Mouse (Mus musculus): ENCODE data around the gene Cog4. TPM values are rescaled to one million over a fixed set of nuclear protein-coding genes. Genes with fewer than 3 reads are reported as not detected.
"Not testable (repeated sequence)": the region's sequence is repeated elsewhere in the genome, so short reads cannot be mapped to it uniquely, and the experiment has no call there.

Gene Cog4
- polyA plus RNA-seq, 1 experiment: 44.9 TPM

GRCm38 (mm10) chr8:110895254-110895653 is 48.9 kb downstream of the Cog4 start:
- TF ChIP-seq POLR2A (IDR thresholded peaks at IDR 0.05; ENCODE audit: borderline replicate concordance, extremely low read depth, insufficient read depth, insufficient read length, poor library complexity, severe bottlenecking): no peak
- no peak for TF ChIP-seq CTCF (IDR thresholded peaks at IDR 0.05; ENCODE audit: borderline replicate concordance, extremely low read depth, insufficient read depth, insufficient read length)
- no peak for DNase-seq (ENCODE audit: low read depth)

- TF ChIP-seq POLR2A (IDR thresholded peaks at IDR 0.05; ENCODE audit: borderline replicate concordance, extremely low read depth, insufficient read depth, insufficient read length, poor library complexity, severe bottlenecking) (no peak), CTCF (IDR thresholded peaks at IDR 0.05; ENCODE audit: borderline replicate concordance, extremely low read depth, insufficient read depth, insufficient read length) (no peak)
- no peak for DNase-seq (ENCODE audit: low read depth)
Observed at GRCm38 (mm10) chr8:110895812-110896211, 49.4 kb downstream of the Cog4 start.

- DNase-seq (ENCODE audit: low read depth): no peak
- no peak for TF ChIP-seq POLR2A (IDR thresholded peaks at IDR 0.05; ENCODE audit: borderline replicate concordance, extremely low read depth, insufficient read depth, insufficient read length, poor library complexity, severe bottlenecking)
- no peak for TF ChIP-seq CTCF (IDR thresholded peaks at IDR 0.05; ENCODE audit: borderline replicate concordance, extremely low read depth, insufficient read depth, insufficient read length)
Observed at GRCm38 (mm10) chr8:110897495-110897894, 51.1 kb downstream of the Cog4 start.

GRCm38 (mm10) chr8:110901056-110901455 is 54.7 kb downstream of the Cog4 start:
- no peak for DNase-seq (ENCODE audit: low read depth)
- TF ChIP-seq POLR2A (IDR thresholded peaks at IDR 0.05; ENCODE audit: borderline replicate concordance, extremely low read depth, insufficient read depth, insufficient read length, poor library complexity, severe bottlenecking) (no peak), CTCF (IDR thresholded peaks at IDR 0.05; ENCODE audit: borderline replicate concordance, extremely low read depth, insufficient read depth, insufficient read length) (no peak)

GRCm38 (mm10) chr8:110901839-110902578 is 55.6 kb downstream of the Cog4 start, which contains the start of gene Fuk:
Fuk (minus strand) TSS chr8:110902488.
- DNase-seq (ENCODE audit: low read depth): peak; percentile 88
- TF ChIP-seq POLR2A (IDR thresholded peaks at IDR 0.05; ENCODE audit: borderline replicate concordance, extremely low read depth, insufficient read depth, insufficient read length, poor library complexity, severe bottlenecking) (peak; percentile 47; the same call in 1 of the 2 replicates), CTCF (IDR thresholded peaks at IDR 0.05; ENCODE audit: borderline replicate concordance, extremely low read depth, insufficient read depth, insufficient read length) (no peak)

- TF ChIP-seq POLR2A (IDR thresholded peaks at IDR 0.05; ENCODE audit: borderline replicate concordance, extremely low read depth, insufficient read depth, insufficient read length, poor library complexity, severe bottlenecking) (no peak), CTCF (IDR thresholded peaks at IDR 0.05; ENCODE audit: borderline replicate concordance, extremely low read depth, insufficient read depth, insufficient read length) (no peak)
- DNase-seq (ENCODE audit: low read depth): no peak
Observed at GRCm38 (mm10) chr8:110902579-110902965, 56.2 kb downstream of the Cog4 start.

GRCm38 (mm10) chr8:110905404-110905803 is 59.0 kb downstream of the Cog4 start:
- no peak for DNase-seq (ENCODE audit: low read depth)
- TF ChIP-seq POLR2A (IDR thresholded peaks at IDR 0.05; ENCODE audit: borderline replicate concordance, extremely low read depth, insufficient read depth, insufficient read length, poor library complexity, severe bottlenecking) (no peak), CTCF (IDR thresholded peaks at IDR 0.05; ENCODE audit: borderline replicate concordance, extremely low read depth, insufficient read depth, insufficient read length) (no peak)

- DNase-seq (ENCODE audit: low read depth): no peak
- TF ChIP-seq CTCF (IDR thresholded peaks at IDR 0.05; ENCODE audit: borderline replicate concordance, extremely low read depth, insufficient read depth, insufficient read length) (no peak), POLR2A (IDR thresholded peaks at IDR 0.05; ENCODE audit: borderline replicate concordance, extremely low read depth, insufficient read depth, insufficient read length, poor library complexity, severe bottlenecking) (no peak)
Observed at GRCm38 (mm10) chr8:110906682-110907081, 60.3 kb downstream of the Cog4 start.

GRCm38 (mm10) chr8:110909850-110910249 is 63.5 kb downstream of the Cog4 start:
- not testable (repeated sequence) for DNase-seq (ENCODE audit: low read depth)

- TF ChIP-seq POLR2A (IDR thresholded peaks at IDR 0.05; ENCODE audit: borderline replicate concordance, extremely low read depth, insufficient read depth, insufficient read length, poor library complexity, severe bottlenecking) (no peak), CTCF (IDR thresholded peaks at IDR 0.05; ENCODE audit: borderline replicate concordance, extremely low read depth, insufficient read depth, insufficient read length) (no peak)
- DNase-seq (ENCODE audit: low read depth): no peak
Observed at GRCm38 (mm10) chr8:110911576-110912570, 65.5 kb downstream of the Cog4 start.

GRCm38 (mm10) chr8:110917415-110917814 is 71.0 kb downstream of the Cog4 start:
- TF ChIP-seq CTCF (IDR thresholded peaks at IDR 0.05; ENCODE audit: borderline replicate concordance, extremely low read depth, insufficient read depth, insufficient read length) (no peak), POLR2A (IDR thresholded peaks at IDR 0.05; ENCODE audit: borderline replicate concordance, extremely low read depth, insufficient read depth, insufficient read length, poor library complexity, severe bottlenecking) (no peak)
- DNase-seq (ENCODE audit: low read depth): peak; percentile 22

Data from brain, embryonic 14.5 days (tissue).